Mouse (Mus musculus) 416B (cell line): Measurements from ENCODE around the gene Tmem191c.

ENCODE experiments used
- DNase-seq: peaks from one replicate; pipeline ENCODE4 v3.0.0; 2011; ENCODE audit warnings: low read depth

Gene Tmem191c

DNA sequence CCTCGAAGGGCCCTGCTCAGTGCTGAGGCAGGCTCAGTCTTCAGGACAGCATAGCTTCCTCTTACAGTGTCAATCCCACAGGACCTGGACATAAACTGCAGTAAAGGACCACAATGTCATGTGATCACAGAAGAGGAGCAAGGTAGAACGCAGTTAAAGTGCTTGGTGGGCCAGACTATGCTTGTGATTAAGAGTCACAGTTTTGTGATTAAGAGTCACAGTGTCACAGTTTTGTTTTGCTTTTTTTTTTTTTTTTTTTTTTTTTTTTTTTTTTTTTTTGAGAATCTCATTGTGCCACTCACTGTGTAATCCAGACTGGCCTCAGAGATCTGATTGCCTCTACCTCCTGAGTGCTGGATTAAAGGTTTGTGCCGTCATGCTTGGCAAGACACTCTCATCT lies 9.8 kb upstream of the Tmem191c start:
- DNase-seq, result no peak

DNA sequence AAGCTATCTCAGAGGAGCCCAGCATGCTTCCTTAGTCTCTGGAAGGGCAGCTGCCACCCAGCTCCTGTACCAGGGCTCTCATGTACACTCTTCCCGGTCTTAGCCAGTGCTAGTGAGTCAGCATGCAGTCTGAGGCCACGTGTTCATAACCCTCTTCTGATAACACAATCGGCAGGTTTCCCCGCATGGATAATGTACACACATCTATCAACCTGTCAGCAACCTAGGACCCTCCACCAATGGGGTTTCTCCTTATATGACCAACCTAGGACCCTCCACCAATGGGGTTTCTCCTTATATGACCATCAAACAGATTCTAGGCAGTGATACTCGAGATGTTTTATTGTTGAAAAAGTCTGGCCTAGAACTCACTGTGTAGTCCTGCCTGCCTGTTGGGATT lies 7.9 kb upstream of the Tmem191c start:
- DNase-seq, result no peak

DNA sequence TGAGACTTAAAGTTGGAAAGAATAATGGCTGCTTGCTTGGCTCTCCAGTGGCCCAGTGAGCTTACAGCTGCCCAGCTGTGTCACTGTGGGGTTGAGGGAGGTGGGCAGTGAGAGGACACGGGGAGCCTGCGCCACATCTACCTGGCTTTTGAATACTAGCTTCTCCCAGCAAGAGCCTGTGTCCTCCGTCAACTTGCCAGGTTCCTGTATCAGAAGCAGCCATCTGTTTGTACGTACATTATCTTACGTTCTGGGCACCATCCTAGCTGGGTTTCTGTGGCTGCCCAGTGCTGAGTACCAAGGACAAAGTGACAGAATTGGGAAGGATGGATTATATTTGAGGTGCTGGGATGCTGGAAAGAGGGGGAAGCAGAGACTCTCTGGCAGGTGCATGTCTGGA lies 6.0 kb upstream of the Tmem191c start:
- DNase-seq, result no peak

DNA sequence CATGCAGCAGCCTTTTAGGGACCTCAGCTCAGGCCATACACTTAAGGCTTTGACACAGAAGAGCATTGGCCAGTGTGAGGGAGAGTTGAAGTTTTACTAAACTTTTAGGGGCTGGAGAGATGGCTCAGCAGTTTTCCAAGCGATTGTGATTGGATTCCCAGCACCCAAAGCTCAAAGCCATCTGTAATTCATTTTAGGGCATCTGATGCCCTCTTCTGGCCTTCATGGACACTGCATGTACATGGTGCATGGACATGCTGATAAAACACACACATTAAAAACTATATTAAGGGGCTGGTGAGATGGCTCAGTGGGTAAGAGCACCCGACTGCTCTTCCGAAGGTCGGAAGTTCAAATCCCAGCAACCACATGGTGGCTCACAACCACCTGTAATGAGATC lies 4.8 kb upstream of the Tmem191c start:
- DNase-seq, result peak; percentile 70

DNA sequence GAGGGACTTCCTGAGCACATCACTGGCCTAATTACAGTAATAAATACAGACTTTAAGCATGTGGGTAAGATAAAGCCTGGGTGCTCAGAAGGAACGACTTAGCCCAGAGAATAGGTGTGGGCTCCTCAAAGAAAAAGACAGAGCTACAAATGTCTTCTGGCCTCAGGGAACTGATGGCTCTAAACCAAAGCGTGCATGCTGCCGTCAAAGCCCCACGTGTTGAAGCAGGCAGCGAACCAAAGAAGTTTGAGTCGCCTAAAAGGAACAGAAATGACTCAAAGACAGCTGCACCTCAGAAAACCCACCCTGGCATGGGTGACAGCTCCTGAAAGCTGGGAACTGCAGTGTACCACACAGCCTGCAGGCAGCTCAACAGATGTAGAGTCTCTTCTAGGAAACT lies 4.0 kb upstream of the Tmem191c start:
- no peak for DNase-seq

DNA sequence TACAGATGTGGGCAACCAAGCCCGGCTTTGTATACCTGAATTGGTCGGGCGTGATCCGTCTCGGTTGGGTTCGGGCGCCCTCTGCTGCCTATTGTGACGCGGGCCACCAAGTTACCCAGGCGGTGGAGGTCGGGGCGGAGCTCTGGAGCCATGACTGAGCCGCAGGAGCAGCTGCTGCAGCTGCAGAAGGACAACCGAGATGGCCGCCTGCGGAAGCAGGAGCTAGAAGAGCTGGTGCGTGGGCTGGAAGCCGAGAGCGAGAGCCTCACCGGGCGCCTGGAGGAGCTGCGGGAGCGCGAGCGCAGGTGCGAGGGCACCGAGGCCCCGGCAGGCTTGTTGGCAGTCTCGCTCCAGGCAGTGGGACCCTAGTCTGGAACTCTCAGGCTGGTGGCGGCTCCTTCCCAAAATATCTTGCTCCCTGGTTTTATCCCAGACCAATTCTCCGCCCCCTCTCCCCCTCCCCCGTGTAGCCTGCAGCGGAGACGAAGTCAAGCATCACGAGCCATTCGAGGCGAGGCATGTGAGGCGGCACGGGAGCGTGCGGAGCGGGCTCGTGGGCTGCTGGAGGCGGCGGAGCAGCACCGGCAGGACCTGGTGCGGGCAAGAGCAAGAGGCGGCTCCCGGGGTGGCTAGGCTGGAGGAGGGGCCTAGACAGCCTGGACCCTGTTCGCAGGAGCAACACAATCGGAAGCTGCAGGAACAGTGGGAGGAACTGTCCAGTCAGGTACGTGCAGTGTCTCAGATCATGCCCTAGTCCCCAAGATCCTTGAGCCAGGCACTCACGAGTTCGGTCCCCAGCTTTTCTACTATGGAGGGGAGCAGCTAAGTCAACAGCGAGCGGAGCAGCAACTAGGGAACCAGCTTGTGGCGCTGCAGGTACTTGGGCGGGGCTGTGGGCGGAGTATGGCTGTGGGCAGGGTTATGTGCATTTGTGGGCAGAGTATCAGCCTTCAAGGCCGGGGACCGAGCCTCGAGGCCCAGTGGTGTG lies 581 bp downstream of the Tmem191c start:
- DNase-seq, result peak; percentile 91

DNA sequence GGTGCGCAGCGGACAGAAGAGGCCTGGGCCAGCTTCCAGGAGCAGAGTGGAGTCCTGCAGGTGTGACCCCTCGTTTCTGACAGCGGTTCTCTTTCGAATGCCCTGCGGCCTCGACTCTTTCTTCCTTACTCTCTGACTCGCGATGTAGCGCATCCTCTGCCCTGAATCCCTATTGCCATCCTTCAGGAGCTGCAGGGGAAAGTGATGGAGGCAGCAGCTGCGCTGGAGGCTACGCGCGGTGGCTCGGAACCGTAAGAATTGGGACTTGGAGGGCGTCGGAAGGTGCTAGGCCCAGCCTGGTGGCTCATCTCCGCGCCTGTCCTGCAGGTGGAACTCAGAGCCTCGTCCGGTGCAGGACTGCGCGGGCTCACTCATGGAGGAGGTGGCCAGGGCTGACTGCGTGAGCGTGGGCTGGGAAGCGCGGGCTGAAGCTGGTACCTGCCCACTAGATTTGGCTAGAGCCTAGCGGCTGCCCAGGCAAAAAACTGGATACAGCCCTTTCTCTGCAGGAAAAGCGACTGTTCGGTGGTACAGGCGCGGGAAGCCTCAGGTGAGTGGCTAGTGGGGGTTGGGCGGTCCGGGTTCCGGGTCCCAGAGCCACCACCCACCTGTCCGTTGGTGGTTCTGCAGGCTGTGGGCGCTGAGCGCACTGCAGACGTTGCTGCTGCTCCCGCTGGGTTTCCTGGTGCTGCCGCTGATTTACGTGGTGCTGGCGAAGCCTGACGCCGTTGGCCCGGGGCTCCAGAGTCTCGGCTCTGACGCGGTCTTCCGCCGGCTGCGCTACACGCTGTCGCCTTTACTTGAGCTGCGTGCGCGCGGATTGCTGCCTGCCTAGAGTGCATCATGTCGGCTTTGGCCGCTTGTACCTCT lies 1.7 kb downstream of the Tmem191c start:
- no peak for DNase-seq

DNA sequence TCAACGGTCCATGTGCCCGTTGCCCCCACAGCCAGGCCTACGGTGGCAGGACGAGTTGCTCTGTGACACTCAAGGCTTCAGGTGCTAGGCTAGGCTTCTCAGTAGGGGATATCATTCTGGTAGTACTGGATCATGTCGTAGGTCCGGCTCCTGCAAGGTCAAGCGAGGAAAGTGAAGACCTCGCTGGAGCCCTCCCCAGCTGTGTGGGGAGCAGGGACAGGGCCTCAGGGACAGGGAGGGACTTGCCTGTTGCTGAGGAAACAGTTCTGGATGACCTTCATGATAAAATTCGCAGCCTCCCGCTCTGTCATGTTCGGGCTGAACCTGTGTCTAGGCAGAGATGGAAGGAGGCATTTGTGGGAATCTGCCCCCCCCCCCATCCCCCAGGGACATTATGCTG lies 4.6 kb downstream of the Tmem191c start:
- DNase-seq, result no peak

DNA sequence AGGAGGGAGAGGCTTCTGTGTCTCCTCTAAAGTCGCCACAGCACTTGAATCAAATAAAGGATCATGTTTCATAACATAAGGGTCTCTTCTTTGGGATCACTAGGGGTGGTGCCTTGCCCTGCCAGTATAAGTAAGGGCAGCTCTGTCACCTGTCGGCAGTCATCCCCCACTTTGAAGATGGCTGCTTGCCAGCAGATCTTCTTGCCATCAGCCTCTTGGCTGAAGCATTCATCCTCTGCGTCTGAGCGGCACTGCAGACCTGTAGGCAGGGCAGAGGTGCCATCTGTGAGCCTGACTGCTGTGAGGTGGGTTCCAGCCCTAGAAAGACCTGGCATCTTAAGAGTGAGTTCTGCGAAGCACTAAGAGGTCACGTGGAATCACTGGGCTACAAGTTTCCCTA lies 7.3 kb downstream of the Tmem191c start:
- DNase-seq, result no peak

DNA sequence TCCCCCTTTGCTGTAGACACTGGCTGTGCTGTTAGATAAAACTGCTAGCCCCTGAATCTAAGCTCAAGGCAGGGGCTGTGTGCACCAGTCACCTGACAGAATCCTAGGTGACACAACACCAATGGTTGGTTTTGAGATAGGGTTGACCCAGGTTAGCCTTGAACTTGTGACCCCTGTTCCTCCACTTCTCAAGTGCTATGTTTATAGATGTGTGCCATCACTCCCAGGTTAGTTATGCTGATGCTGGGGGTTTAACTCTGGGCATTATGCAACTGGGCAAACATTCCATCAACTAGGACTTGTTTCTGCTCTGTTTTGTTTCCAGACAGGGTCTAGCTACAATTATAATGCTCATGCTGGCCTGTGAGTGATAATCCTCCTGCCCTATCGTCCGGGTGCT lies 11.2 kb downstream of the Tmem191c start:
- DNase-seq, result no peak

DNA sequence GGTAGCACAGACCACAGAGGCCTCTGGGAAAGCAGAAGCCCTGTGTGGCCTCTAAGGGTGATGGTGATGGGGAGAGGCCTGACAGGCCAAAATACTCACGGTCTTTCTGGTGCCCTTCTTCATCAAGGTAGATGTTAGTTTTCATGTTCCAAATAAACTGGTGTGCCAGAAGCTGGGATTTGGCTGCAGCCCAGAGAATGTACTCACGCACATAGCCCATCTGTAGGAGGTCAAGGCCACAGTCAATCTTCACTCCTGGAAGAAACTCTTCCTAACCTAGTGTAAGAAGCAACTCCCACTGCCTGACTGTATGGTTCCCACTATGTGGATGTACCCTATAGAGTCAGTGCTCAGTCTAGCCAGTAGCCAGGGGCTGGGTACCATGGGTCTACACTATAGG lies 15.1 kb downstream of the Tmem191c start:
- no peak for DNase-seq

DNA sequence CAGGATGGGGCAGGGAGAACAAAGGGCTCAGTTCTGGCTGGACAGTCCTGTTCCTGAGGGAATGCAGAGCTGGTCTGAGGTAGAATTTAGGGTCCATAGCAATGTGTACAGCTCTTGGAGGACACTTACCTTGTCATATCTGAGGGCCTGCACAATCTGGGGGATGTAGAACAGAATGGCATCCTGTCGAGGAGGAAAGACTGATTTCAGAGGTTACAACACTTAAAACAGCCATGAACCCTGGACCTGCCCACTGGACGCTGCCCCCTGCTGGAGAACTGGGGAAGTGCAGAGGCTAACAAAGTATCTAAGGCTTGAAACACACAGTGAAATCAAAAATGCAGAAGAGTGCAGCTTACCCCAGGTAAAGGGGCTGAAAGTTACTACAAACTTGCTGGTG lies 16.9 kb downstream of the Tmem191c start:
- peak; percentile 74 for DNase-seq

DNA sequence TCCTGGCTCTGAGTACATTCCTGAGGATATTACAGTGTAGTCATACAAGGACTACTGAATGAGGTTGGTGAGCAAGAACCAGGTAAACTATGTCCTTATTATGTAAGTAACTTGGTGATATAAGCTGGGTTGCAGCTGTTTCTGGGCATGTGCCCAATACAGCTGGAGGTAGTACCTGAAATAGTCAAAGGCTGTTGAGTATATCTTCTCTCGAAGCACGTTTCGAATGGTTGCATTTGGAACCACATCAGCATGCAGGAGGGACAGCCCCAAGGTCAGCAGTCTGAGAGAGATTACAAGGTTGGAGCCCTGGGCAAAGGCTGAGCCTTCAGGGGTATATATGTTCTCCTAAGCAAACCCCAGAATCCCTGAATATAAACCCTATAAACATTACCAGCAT lies 24.9 kb downstream of the Tmem191c start:
- no peak for DNase-seq

DNA sequence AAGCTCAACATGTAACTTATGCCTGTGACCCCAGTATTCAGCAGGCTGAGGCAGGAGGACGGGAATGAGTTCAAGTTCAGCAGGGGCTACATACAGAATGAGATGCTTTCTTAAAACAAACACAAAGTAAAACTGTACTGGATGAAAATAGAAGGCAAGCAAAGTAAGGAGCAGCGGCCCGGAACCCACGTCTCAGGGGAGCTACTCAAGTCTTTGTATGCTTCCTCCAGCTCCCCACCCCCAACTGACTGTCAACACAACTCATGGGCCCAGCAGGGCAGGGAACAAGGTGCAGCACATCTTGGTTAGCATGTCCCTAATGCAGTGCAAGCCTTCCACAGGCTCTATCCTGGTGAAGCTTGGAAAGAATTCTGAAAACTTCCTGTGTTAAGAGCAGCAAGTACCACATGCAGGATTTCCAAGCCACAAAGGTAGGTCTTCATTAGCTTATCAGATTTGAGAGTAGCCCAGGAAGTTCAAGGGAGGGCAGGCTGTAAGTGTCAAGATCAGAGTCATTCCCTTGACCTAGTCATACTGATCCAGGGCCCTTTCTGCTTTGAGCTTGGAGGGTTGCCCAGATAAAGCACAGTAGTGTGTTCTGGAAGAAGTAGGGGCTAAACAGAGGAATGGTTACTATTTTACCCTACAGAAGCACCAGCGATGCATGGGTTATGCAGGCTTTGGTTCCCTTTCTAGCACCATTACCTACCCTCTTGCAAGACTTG lies 27.8 kb downstream of the Tmem191c start:
- no peak for DNase-seq

DNA sequence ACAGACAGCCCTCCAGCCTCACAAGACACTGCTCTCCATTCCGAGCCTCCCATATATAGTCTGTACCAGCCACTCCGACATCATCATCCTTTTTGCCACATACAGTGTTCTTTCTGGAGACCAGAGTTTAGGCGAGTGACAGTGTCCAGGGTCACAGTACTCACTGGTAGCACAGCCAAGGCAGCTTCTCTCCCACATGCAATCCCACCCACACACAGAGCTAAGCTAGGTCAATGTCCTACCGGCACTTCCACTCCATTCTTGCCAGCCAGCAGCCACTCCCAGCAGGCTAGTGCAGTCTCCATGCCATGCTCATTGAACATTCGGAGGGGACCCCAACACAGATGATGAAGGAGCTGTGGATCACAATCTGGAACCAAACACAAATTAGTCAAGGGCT lies 31.6 kb downstream of the Tmem191c start:
- no peak for DNase-seq

DNA sequence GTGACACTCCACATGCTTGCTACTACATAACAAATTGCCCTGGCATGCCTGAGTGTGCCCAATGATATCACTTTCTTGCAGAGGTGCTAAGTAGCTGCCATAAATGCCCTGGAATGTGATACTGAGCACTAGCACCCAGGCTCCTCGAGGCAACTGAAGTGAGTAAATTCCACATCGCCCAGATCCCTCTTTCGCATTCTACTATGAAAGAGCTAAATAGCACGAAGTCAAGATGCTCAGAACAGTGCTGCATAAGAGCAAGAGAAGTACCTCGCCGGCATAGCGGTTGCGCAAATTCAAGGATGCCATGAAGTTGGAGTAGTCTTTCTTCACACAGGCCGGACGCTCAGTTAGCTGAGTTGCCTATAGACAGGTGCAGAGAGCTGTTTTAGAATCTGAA lies 33.2 kb downstream of the Tmem191c start:
- DNase-seq, result no peak

DNA sequence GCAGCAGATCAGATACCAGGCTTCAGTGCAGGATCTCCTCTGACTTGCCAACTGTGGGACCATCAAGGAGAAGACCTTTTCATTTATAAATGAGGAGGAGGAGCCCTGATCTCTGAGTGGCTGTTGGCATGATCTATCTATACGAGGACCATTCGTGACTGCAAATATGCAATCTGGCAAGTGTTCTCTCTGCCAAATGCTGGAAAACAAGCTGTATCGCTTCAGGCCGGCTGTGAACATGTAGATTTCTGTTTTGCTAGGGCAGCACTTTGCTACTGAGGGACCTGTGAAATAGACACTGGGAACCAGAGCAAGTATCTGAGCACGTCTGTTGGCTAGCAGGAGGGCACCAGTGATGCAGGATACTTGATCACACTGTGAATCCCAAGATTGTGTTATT lies 36.7 kb downstream of the Tmem191c start:
- no peak for DNase-seq

DNA sequence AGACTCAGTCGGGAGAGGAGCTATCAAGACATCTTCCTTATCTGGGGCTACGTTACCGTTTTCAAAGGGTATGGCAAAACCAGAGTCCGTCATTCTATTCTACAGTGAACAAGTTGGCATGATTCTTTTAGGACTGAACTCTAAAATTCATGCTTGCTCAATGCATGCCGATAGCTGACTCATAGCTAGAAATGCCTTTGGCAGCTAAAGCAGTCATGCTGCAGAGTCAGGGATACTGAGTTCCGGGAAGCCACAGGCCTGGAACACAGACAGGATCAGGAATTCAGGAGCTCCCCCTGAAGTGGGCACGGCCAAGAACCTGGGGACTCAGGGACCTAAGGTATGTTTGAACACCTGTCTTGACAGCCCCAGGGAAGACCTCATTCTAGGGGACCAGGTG lies 40.7 kb downstream of the Tmem191c start:
- DNase-seq, result no peak

DNA sequence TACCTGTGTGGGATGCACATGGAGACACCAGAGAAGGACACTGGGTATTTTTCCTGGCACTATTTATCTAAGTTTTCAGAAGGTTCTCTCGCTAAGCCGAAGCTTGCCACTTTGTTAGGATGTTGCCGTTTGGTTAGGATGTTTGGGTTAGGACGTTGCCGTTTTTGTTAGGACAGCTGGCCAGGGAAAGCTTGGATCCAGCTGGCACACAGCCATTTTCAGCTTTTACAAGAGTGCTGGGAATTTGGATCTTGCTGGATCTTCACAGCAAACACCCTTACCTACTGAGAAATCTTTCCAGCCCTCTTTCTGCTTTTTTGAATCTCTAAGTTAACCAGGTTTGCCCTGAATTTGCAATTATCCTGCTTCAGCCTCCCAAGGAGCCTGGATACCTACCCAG lies 45.6 kb downstream of the Tmem191c start:
- DNase-seq, result no peak

DNA sequence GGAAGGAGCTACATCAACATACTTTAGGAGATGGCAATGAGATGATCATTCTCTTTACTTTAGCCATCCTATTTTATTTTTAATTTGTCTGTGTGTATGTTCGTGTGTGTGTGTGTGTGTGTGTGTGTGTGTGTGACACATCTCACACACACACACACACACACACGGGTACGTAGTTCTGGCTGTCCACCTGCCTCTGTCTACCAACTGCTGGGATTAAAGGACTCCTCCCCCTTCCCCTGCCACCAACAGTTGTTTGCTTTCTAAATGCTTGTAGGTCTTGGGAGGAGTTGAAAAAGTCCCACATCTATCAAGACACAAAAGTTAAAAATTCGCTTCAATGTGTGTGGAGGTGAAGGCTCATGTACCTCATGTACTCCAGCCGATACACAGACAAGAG lies 48.9 kb downstream of the Tmem191c start:
- DNase-seq, result no peak

DNA sequence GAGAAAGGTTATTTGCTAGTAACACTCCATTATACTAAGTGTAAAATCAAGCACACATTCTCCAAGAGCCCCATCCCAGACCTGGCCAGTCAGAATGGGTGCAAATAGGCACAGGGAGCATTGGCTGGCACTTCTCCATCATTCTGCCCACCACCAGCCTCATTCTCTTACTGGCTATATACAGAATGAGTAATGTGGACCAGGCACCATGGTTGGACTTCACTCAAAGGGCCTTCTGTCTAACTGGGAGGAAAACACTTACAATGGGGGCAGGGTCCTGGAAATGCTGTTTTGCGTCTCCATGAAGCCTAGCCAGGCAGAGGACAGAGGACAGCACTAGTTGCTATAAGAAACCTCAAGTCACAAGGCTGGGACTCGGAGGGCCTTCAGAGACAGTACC lies 50.2 kb downstream of the Tmem191c start:
- DNase-seq, result no peak

DNA sequence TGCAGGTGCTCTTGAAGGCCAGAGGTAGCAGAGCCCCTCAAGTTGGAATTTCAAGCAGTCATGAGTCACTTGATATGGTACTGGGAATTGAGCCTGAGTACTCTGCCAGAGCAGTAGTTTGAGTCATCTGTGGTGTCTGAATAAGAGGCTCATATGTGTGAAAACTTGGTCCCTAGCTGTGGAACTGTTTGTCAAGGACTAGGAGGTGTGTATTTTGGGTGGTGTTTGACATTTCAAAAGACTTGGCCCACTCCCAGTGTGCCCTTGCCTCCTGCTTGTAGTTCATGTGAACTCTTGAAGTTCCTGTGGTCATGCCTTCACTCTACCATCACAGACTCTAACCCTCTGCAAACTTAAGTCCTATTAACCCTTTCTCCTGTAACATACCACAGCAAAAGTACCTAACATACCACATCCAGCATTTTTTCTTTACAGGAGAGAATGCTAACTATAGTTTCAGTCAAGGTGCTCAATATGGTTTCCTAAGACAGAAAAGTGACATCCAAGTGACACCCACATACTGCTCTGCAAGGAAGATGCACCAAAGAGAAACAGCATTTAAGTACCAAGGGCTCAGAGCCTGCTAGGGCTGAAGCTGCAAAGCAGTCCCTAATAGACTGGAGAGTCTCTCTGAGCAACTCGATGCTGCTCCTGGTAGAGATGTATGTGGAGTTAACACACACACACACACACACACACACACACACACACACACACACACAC lies 54.1 kb downstream of the Tmem191c start:
- peak; percentile 39 for DNase-seq
